Mouse (Mus musculus): ENCODE results near the gene Tsga10.

The Tsga10 gene

DNA sequence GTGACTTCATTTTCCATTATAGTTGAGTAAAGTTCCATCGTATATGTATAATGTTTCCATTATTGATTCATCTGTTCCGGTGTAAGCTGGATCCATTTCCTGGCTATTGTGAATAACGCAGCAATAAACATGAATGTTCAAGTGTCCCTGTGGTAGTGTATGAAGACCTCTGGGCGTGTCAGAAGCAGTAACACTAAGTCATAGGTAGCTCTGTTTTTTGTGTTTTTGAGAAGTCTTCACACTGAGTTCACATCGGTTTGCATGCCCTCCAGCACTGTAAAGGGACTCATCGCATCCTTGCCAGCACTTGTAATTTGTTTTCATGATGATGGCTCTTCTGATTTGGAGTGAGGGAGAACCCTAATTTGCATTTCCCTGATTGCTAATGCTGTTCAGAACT is at the start of gene Tsga10:
Tsga10 (minus strand) TSS at position 144 of the 400 bp plus-strand sequence.
- no peak for DNase-seq (ENCODE audit: low read depth, low spot score)

DNA sequence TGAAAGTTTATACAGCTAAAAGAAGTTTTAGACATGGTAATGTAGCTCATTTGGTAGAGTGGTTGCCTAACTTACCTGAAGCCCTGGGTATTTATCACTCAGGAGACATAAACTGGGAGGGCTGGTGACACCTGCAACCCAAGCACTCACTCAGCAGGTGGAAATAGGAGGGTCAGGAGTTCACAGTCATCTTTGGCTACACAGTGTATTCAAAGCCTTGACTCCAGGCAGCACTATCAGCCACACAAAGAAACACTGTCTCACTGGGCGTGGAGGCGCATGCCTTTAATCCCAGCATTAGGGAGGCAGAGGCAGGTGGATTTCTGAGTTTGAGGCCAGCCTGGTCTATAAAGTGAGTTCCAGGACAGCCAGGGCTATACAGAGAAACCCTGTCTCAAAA is 46.5 kb upstream of the Tsga10 start:
- no peak for DNase-seq (ENCODE audit: low read depth, low spot score)

DNA sequence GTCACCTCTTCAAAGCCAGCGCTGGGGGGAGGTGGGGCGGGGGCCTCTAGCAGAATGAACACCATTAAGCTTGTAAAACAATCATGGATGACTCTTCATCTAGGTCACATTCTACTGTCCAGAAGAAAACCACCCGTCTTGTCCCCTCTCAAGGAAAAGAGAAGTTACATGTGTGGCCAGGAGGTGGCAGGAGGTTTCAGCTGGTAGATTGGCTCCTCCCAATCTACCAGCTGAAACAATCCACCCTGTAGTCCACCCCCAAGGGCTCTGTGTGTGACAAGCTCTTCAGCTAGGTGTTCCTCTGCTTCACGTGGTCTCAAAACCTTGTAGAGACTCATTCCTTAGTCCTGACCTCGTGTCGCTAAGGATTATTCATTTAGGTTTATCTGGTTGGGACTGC is 36.9 kb upstream of the Tsga10 start:
- DNase-seq (ENCODE audit: low read depth, low spot score): no peak

DNA sequence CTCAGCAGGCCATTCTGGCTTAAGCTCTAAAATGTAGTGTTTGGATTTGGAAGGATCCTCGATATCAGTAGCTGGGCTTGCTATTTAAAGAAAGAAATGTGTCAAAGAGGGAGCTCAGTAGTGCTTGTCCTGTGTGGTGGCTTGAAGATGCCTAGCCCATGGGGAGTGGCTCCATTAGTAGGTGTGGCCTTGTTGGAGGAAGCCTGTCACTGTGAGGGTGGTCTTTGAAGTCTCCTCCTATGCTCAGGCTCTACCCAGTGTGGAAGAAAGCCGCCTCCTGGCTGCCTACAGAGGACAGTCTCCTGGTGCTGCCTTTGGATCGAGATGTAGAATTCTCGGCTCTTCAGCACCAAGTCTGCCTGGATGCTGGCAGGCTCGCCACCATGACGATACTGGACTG is 34.1 kb upstream of the Tsga10 start:
- DNase-seq (ENCODE audit: low read depth, low spot score): no peak

DNA sequence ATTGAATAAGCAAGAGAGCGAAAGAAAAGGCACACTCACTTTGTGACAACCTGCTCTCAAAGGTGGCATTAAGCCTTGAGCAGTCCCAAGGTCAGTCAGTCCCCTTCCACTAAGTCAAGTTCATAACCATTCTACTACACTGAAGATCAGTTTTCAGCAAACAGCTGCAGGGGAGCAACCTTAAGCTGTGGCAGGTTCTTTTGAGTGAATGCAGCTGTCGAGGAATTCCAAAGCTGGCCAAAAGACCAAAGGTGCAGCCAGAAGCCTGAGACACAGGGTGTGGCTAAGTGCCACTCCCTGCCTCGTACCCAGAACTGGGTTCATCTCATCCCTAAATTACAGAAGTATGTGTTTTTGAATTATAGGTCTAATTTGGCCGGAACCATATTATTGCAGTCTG is 33.6 kb upstream of the Tsga10 start:
- DNase-seq (ENCODE audit: low read depth, low spot score): no peak

DNA sequence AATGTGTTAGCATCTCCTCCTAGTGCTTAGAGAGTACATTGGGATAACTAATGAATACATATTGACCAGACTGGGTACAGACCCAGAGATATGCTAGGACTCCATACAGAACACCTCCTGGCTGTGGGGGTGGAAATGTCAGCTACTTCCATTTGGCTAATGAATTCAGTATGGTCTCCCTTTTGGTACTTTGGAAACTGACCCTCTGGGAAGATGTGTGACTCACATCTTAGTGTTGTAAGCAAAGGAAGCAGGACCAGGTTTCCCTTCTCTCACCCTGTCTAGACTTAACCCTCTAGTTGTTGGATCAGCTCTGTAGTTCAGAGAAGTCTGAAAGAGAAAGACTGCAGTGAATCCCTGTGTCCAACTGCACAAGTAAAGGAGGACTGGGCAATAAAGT is 28.4 kb upstream of the Tsga10 start:
- no peak for DNase-seq (ENCODE audit: low read depth, low spot score)

DNA sequence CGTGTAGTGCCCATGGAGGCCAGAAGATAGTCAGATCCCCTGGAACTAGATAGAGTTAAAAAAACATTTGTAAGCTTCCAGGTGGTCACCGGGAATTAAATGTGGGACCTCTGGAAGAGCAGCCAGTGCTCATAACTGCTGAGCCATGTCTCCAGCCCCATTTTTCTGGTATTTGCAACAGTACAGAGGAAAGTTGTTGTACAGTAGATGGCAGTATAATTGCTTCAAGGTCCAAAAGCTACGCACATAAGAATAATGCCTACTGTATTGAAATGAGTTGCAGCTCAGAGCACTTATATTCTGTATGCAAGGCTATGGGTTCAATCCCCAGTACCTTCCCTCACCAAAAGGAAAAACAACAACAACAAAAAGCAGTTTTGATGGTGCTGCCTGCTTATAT is 25.2 kb upstream of the Tsga10 start:
- no peak for DNase-seq (ENCODE audit: low read depth, low spot score)

DNA sequence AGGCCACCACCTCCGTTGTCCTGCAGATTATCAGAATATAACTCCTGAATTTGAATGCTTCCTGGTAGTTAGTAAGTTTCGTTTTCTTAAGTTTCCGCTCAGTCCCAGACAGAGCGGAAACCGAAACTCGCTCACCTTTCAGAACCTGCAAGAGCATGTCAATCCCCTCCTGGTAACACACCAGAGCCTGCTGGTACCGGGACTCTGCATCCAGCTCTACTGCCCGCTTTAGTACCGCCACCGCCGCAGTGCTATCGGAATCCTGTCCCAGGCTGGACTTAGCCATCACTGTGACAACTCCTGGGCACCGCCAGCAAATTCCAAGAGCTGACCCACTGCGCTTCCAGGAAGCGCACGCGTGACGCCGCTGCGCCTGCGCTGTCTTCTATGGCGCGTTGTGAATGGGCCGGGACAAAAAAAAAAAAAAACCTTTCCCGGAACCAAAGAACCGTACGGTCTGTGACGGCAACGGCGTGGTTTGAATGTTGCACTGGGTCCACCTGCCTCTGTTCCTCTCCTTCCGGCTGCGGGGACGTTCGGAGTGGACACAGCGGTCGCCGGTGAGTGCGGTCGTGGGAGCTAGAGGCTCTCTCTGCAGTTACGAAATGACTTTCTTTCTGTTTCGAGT is 23.9 kb upstream of the Tsga10 start, which contains the start of the genes Mitd1 and Mrpl30:
Mitd1 (minus strand) TSS at position 387 of the 628 bp plus-strand sequence.
Mrpl30 (plus strand) TSS at position 453 of the 628 bp plus-strand sequence.
- DNase-seq (ENCODE audit: low read depth, low spot score): peak; percentile 91

DNA sequence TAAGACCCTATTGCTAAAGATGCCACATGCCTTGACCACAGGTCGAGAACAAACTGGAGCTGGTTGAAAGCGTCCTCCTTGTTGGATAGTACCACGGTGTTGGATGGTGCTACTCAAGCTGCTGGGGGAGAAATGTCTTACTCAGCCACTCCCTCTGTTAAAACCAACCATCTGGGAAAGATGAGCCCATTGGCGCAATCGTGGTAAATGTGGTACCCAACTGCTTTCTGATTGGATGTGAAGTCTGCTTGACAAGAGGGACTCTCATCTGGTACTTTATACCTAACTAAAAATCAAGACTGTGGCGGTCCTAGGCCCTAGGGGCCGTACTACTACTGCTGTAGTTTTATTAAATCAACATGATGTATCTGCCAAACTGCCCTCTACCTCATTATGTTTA is 23.0 kb upstream of the Tsga10 start:
- no peak for DNase-seq (ENCODE audit: low read depth, low spot score)

DNA sequence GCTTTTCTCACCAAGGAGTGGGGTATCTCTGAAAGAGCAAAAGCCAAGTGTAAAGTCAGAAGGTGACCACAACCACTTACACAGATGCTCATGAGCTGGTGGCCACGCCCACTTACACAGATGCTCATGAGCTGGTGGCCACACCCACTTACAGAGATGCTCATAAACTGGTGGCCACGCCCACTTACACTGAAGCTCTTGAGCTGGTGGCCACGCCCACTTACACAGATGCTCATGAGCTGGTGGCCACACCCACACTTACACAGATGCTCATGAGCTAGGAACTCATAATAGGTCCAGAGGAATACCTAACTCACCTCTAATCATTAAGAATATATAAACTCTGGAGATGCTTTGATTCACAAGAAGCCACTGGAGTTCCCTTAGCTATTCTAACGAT is 18.2 kb upstream of the Tsga10 start:
- DNase-seq (ENCODE audit: low read depth, low spot score): no peak

DNA sequence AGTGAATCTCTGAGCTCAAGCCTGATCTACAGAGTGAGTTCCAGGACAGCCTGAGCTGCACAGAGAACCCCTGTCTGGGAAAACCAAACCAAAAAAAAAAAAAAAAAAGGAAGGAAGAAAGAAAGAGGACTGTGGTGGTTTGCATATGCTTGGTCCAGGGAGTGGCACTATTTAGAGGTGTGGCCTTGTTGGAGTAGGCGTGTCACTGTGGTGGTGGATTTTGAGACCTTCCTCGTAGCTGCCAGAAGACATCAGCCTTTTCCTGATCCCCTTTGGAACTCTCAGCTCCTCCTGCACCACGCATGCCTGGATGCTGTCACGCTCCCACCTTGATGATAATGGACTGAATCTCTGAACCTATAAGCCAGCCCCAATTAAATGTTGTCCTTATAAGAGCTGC is 17.2 kb upstream of the Tsga10 start:
- no peak for DNase-seq (ENCODE audit: low read depth, low spot score)

DNA sequence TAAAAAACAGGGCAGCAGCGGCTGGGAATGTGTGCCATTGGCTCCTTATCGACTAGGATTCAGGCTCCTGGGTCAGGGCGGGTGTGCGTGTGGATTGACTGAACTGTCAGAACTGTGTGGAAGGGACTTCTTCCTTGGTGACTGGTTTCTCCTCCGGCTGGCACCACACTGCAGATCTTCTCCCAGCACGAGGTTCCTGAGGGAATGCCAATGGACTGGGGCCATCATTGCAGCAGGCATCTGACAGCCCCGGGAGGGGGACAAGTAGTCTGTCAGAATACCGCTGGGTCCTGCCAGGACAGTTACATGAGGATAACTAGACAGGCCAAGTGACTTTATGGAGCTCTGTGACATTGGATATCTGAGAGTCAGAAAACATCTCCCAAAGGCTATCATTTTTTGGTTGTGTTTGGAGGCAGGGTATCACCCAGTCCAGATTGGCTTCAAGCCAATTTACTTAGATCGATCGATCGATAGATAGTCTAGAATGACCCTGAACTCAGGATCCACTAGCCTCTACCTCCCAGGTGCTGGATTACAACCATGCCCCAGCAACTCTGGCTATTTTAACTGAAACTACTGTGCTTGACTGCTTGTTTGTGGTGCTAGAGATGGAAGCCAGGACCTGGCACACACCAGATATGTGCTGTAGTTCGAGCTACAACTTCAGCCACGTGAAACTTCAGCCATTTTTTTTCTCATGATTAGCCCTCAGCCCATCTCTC is 11.7 kb upstream of the Tsga10 start:
- DNase-seq (ENCODE audit: low read depth, low spot score): no peak

DNA sequence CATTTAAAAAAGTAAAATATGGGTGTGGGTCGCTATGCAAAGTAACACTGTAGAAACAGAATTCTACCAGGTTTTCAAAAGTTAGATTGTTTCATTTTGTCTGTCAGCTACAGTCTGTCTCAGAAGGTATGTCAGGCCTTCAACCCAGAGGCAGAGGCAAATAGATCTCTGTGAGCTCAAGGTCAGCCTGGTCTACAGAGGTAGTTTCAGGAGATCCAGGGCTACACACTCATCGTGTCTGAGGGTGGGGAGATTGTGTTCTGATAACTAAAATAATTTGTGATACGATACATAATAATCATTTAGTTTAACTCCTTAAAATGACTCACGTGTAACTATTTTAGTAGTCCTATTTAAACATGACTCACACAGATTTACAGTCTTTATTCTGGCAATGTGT is 6.9 kb upstream of the Tsga10 start:
- DNase-seq (ENCODE audit: low read depth, low spot score): no peak

DNA sequence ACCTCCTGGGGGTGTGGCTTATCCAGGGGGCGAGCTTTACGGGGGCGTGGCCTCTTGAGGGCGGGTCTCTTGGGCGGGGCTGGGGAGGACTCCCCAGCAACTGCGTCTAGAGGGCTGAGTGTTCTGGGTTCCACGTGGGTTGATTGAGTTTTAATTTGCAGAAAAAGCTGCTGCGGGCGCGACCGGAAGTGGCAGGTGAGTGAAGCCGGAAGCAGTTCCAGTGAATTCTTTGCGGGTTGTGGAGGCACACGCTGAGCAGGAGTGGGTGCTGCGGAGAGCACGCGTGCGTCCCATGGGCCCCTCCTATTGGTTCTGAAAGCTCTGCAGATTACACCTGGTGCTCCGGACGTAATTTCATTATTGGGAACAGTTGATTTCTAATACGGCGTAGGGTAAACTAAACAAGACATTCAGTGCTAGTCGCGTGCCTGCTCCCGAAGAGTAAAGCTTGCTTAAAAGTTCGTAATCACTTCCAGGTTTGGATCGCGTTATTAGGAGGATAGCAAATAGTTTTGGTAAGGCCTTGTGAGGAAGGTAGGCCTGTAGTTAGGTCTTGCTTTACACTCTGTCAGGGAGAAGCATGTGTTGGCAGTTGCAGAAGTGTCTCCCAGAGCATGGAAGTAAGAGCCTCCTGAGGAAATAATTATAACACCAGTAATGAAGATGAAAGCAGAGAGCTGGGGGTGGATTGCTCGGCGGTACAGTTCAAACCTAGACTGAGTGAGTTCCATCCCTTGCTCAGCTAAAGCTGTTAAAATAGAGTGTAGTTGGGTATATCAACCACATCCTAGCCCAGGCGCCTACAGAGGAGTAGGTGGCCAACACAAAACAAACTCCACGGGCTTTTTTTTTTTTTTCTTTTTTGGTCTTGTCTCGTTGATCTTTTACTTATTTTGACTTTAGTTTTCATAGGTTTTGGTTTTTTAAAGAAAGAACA is 6.2 kb upstream of the Tsga10 start:
- peak; percentile 73 for DNase-seq (ENCODE audit: low read depth, low spot score)

DNA sequence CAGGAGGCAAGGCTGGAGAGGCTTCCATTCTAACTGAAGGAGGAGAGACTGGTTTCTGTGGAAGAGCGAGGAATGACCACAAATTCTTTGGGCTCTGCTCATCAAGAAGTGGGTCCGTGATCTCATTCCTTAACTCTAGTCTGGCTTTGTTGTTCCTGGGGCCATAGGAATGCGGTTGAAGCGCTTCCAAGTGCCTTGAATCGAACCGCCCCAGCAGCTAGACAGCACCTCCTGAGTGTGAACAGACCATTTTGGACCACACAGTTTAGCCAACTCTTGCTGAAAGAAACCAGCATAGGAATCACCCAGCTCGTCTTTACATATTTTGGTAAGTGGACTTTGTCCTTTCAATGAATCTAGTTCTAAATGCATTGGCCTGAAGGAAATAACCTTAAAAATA is 5.5 kb upstream of the Tsga10 start, which contains the start of gene Lipt1:
Lipt1 (plus strand) TSS at position 35 of the 400 bp plus-strand sequence.
- no peak for DNase-seq (ENCODE audit: low read depth, low spot score)

DNA sequence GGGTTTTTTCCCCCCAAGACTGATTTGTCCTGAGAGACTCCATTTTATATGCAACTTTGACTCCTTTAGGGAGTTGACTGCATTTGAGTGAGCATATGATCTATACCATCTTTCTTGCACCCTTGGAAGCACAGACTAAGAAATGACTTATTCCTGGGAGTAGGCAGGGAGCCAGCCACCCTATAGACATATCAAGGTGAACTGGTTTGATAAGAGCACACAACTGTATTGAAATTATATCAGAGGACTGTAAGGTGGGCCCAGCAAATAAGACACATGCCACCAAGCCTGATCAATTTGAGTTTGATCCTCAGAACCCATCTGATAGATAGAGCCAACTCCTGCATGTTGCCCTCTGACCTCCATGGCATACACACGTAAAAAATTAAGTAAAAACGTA is 3.1 kb upstream of the Tsga10 start:
- no peak for DNase-seq (ENCODE audit: low read depth, low spot score)

DNA sequence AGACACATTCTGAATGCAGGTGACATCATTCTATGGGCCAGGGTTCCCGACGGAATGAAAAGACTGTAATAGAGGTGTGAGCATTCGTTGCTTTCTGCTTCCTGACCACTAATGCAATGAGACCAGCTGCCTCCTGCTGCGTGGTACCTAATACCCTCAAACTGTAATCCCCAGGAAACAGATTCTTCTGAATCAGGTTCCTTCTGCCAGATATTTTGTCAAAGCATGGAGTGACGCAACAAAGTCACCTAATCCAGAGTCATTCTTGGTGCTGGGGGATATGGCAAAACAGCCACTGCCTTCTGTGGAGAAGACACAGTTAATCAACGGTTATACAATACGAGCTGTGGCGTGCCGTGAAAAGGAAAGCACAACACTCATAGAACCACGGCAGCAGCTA is 2.4 kb upstream of the Tsga10 start:
- no peak for DNase-seq (ENCODE audit: low read depth, low spot score)

DNA sequence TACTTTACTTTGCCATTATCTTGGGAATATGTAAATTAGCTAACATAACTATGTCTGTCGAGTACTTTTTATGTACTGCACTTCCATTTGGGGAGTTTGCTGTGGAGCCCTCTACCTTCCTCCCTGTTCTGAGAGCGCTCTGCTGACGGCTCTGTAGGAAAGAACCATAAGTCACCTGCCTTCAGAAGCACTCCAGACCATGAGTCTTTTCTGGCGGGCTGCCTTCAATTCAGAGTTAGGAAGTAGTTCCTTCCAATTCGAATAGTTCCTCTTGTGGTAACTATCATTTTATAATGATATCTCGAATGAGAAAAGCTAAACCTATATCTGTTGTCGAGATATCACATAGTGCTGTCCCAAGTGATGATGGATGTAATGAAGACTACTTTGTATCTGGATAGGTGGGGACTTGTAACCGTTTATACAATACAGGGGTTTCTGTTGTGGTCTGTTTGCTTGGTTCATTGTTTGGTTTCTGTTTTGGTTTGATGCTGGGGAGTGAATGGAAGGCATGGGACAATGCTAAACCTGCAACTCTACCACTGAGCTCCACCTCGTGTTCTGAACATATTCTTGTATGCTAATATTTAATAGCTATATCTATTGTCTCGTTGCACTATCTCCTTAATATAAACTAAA is 1.6 kb upstream of the Tsga10 start:
- no peak for DNase-seq (ENCODE audit: low read depth, low spot score)

DNA sequence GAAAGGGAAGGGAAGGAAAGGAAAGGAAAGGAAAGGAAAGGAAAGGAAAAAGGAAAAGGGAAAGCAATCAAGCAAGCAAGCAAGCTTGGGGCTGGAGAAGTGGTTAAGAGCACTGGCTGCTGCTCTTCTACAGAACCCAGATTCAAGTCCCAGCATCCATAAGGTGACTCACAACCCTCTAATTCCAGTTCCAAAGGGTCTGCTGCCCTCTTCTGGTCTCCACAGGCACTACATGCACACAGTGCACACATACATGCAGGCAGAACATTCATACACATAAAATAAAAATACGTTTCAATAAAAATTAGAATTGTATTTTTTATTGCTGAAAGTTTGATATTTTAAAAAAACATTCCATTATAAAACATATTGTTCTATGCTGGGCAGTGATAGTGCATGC is 827 bp upstream of the Tsga10 start:
- no peak for DNase-seq (ENCODE audit: low read depth, low spot score)

DNA sequence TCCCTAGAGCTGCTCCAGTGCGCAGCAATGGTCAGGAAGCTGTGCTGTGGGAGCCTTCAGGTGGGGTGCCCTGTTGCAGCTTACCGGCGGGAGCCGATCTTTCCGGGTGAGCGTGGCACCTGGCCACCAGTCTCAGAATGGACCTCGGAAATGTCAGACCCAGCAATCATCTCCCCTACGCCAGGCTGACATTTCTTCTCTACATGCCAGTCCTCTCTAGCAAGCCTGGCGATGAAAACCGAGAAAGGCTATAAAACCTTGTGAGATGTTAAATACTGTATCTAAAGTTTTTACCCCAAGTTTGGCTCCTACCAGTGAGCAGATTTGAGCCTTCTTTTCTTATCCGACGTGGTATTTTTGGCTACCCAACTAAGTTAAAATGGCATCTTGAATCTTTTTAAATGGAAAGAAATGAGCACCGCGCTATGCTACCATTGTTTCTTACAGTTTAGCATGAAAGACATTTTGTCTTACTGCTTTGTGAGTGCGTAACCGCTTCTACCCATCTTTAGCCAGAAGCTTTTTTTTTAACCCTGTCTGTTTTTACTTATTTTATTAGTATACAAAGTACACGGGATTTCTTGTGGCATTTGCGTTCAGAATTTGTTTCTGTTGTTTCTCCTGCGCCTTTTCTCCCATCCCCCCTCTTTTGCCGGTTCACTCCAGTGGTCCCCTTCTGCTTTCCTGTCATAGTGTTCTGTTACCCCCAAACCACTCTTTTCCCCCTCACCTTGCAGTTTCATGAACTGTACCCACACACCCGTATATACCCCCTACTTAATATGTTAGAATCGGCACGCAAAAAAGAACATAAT is 621 bp downstream of the Tsga10 start:
- no peak for DNase-seq (ENCODE audit: low read depth, low spot score)

Measured in skeletal muscle tissue, adult 2 months (tissue).